Mouse (Mus musculus) bone marrow macrophage, adult 2 months (primary cell): ENCODE data around the gene Krt13.

Source experiments
- CTCF ChIP-seq: IDR thresholded peaks from 2 replicates; pipeline ENCODE4 v1.5.1; 2012; ENCODE audit warnings: low read depth, mild to moderate bottlenecking, low read length, moderate library complexity
- POLR2A ChIP-seq: IDR thresholded peaks from 2 replicates; pipeline ENCODE4 v1.6.1; 2012; ENCODE audit warnings: mild to moderate bottlenecking, low read depth, low read length, borderline replicate concordance

- TF ChIP-seq POLR2A, result no peak
- no peak for TF ChIP-seq CTCF
Measured at GRCm38 (mm10) chr11:100145104-100145503, 23.7 kb upstream of the Krt13 start.
